Mouse (Mus musculus): ENCODE data around the gene Hdlbp. TPM values are rescaled to one million over a fixed set of nuclear protein-coding genes. Genes with fewer than 3 reads are reported as not detected.
A peak's percentile ranks its signal among the peaks of the same experiment; 100 is the strongest.
"Not testable (repeated sequence)": the region's sequence is repeated elsewhere in the genome, so short reads cannot be mapped to it uniquely, and the experiment has no call there.

The Hdlbp gene
- total and polyA plus RNA-seq, 3 experiments: 141 to 1,954 (median 271) TPM

DNA sequence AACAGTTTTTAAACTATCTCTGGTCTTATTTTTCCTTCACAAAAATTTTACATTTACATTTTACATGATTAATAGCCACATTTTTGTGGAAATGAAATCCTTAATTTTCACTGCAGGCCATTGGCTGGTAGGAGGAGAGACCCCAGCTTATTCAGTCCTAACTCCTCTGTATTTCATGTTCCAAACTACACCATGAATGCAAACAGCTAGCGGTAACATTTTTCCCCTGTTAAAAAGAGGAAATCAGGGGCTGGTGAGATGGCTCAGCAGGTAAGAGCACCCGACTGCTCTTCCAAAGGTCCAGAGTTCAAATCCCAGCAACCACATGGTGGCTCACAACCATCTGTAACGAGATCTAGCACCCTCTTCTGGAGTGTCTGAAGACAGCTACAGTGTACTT is 7.7 kb upstream of the Hdlbp start:
- H3K36me3 ChIP-seq (ENCODE audit: control insufficient read depth in 1 of 2, insufficient read depth in 2 of 2, low read length in 2 of 2): peaks cover 29% of the 10 kb centered on the region in 2 experiments
- peak; percentile 41 for DNase-seq (ENCODE audit: low read depth, low spot score)
- peaks cover 56% of the 10 kb centered on the region for H3K79me2 ChIP-seq (ENCODE audit: control insufficient read depth, insufficient read depth, low read length, poor library complexity)
- H3K4me1 ChIP-seq (ENCODE audit: control insufficient read depth in 1 of 2, insufficient read depth in 2 of 2, low read length in 2 of 2): peaks cover 4 to 12% of the 10 kb centered on the region in 2 experiments; a peak in 3 of 4 replicates
- not testable (repeated sequence) for H3K27ac ChIP-seq (ENCODE audit: control insufficient read depth, low read depth, low read length); H3K9me3 ChIP-seq (replicated peaks; ENCODE audit: insufficient read depth, low read length); H3K9ac ChIP-seq (ENCODE audit: control insufficient read depth, low read depth, low read length, poor library complexity, severe bottlenecking); H3K4me3 ChIP-seq (ENCODE audit: control insufficient read depth in 1 of 2, insufficient read depth in 1 of 2, low read depth in 2 of 2, low read length in 2 of 2); H3K27me3 ChIP-seq (ENCODE audit: control insufficient read depth in 1 of 2, insufficient read depth in 2 of 2, low read length in 2 of 2)
- TF ChIP-seq ZNF384 (IDR thresholded peaks at IDR 0.05; ENCODE audit: low read depth, low read length): peak; percentile 69; the same call in 1 of the 2 replicates
- TF ChIP-seq MYC (IDR thresholded peaks at IDR 0.05; ENCODE audit: low read depth, low read length): 0 out of 2 replicates have a peak, but pooled peaks have one; percentile 37
- TF ChIP-seq SIN3A (IDR thresholded peaks at IDR 0.05; ENCODE audit: low read length): 0 out of 2 replicates have a peak, but pooled peaks have one; percentile 20
- TF ChIP-seq TBP (IDR thresholded peaks at IDR 0.05; ENCODE audit: low read depth, low read length): peak; percentile 92

GRCm38 (mm10) chr1:93479476-93480083 is 965 bp upstream of the Hdlbp start:
- H3K79me2 ChIP-seq (ENCODE audit: control insufficient read depth, insufficient read depth, low read length, poor library complexity): peaks cover 67% of the 10 kb centered on the region
- no peaks in the 10 kb centered on the region for H3K27me3 ChIP-seq (ENCODE audit: control insufficient read depth in 1 of 2, insufficient read depth in 2 of 2, low read length in 2 of 2)
- peaks cover 11 to 32% of the 10 kb centered on the region in 2 experiments for H3K4me1 ChIP-seq (ENCODE audit: control insufficient read depth in 1 of 2, insufficient read depth in 2 of 2, low read length in 2 of 2)
- H3K27ac ChIP-seq (ENCODE audit: control insufficient read depth, low read depth, low read length): peak overlapping the region; percentile 92
- DNase-seq (ENCODE audit: low read depth, low spot score): no peak
- peaks cover 6 to 51% of the 10 kb centered on the region in 2 experiments for H3K36me3 ChIP-seq (ENCODE audit: control insufficient read depth in 1 of 2, insufficient read depth in 2 of 2, low read length in 2 of 2)
- peak overlapping the region; percentile 78 to 82 for H3K4me3 ChIP-seq (ENCODE audit: control insufficient read depth in 1 of 2, insufficient read depth in 1 of 2, low read depth in 2 of 2, low read length in 2 of 2)
- H3K9me3 ChIP-seq (replicated peaks; ENCODE audit: insufficient read depth, low read length): no peaks in the 10 kb centered on the region
- TF ChIP-seq UBTF (IDR thresholded peaks at IDR 0.05; ENCODE audit: borderline replicate concordance, insufficient read depth, low read depth, low read length): no peak
- no peak for TF ChIP-seq MAZ (IDR thresholded peaks at IDR 0.05; ENCODE audit: low read depth, low read length)
- no peak for TF ChIP-seq ZC3H11A (IDR thresholded peaks at IDR 0.05; ENCODE audit: low read depth, low read length)
- no peak for TF ChIP-seq GABPA (IDR thresholded peaks at IDR 0.05; ENCODE audit: low read depth, low read length)
- no peak for TF ChIP-seq KAT2A (conservative IDR thresholded peaks at IDR 0.05; ENCODE audit: low read depth, low read length)
- peak; percentile 57; the same call in 1 of the 2 replicates for TF ChIP-seq HCFC1 (IDR thresholded peaks at IDR 0.05; ENCODE audit: low read depth, low read length)
- no peak for TF ChIP-seq RCOR1 (IDR thresholded peaks at IDR 0.05; ENCODE audit: low read depth, low read length)
- TF ChIP-seq POLR2AphosphoS2 (IDR thresholded peaks at IDR 0.05; ENCODE audit: low read length): no peak
- no peak for TF ChIP-seq POLR2A (IDR thresholded peaks at IDR 0.05; ENCODE audit: control insufficient read depth in 1 of 2, insufficient read depth in 1 of 2, low read depth in 1 of 2, low read length in 2 of 2, poor library complexity in 1 of 2)
- peak; percentile 84; the same call in 1 of the 2 replicates for TF ChIP-seq MYC (IDR thresholded peaks at IDR 0.05; ENCODE audit: low read depth, low read length)
- TF ChIP-seq TBP (IDR thresholded peaks at IDR 0.05; ENCODE audit: low read depth, low read length): peak; percentile 74
- TF ChIP-seq EP300 (IDR thresholded peaks at IDR 0.05; ENCODE audit: low read depth in 1 of 2, low read length in 2 of 2): 0 out of 4 replicates have a peak, but pooled peaks of 1 of the 2 experiments have one; percentile 31
- no peak for TF ChIP-seq CTCF (IDR thresholded peaks at IDR 0.05 in 2 of 3, conservative IDR thresholded peaks at IDR 0.05 in 1 of 3; ENCODE audit: control insufficient read depth in 1 of 3, insufficient read depth in 1 of 3, low read depth in 2 of 3, low read length in 3 of 3, poor library complexity in 1 of 3, severe bottlenecking in 1 of 3)
- TF ChIP-seq MEF2A (IDR thresholded peaks at IDR 0.05; ENCODE audit: extremely low read depth, insufficient replicate concordance, low read depth, low read length, poor library complexity, severe bottlenecking): no peak
- TF ChIP-seq ZNF384 (IDR thresholded peaks at IDR 0.05; ENCODE audit: low read depth, low read length): no peak
- TF ChIP-seq POLR2AphosphoS5 (IDR thresholded peaks at IDR 0.05; ENCODE audit: borderline replicate concordance, low read depth, low read length): no peak
- TF ChIP-seq SIN3A (IDR thresholded peaks at IDR 0.05; ENCODE audit: low read length): peak; percentile 57; the same call in 1 of the 2 replicates
- no peak for TF ChIP-seq MYB (IDR thresholded peaks at IDR 0.05; ENCODE audit: low read depth, low read length)
- TF ChIP-seq CHD2 (IDR thresholded peaks at IDR 0.05; ENCODE audit: low read length): no peak
- no peak for TF ChIP-seq ETS1 (IDR thresholded peaks at IDR 0.05; ENCODE audit: low read depth, low read length)
- no peak for TF ChIP-seq CHD1 (IDR thresholded peaks at IDR 0.05; ENCODE audit: low read depth, low read length)
- no peak; the same call in none of the 2 replicates for TF ChIP-seq MXI1 (IDR thresholded peaks at IDR 0.05; ENCODE audit: low read depth, low read length)
- peak; percentile 45 for TF ChIP-seq MAX (IDR thresholded peaks at IDR 0.05; ENCODE audit: low read length)
- TF ChIP-seq TAL1 (IDR thresholded peaks at IDR 0.05; ENCODE audit: low read length): no peak
- no peak for TF ChIP-seq SMC3 (IDR thresholded peaks at IDR 0.05; ENCODE audit: low read depth, low read length)
- peak overlapping the region; percentile 91 for H3K9ac ChIP-seq (ENCODE audit: control insufficient read depth, low read depth, low read length, poor library complexity, severe bottlenecking)
